Mouse (Mus musculus): ENCODE results near the gene Aaed1. TPM values are rescaled to one million over a fixed set of nuclear protein-coding genes. Genes with fewer than 3 reads are reported as not detected.

The Aaed1 gene
- polyA plus RNA-seq, 1 experiment, result 25.5 TPM

GRCm38 (mm10) chr13:64253697-64254096 lies 58.8 kb downstream of the Aaed1 start:
- DNase-seq, result no peak
- TF ChIP-seq CTCF (conservative IDR thresholded peaks at IDR 0.05; ENCODE audit: insufficient read depth, insufficient read length, low read depth, low read length), result no peak
- TF ChIP-seq POLR2A (IDR thresholded peaks at IDR 0.05; ENCODE audit: low read depth, low read length), result no peak
- Histone ChIP-seq H3K4me1 (ENCODE audit: control insufficient read depth, insufficient read depth, low read length) (peaks cover 8% of the 10 kb centered on the region; the same call in 1 of the 2 replicates), H3K27me3 (replicated peaks; ENCODE audit: control insufficient read depth, insufficient read depth, low read length) (no peaks in the 10 kb centered on the region), H3K27ac (ENCODE audit: insufficient read depth, low read depth, low read length) (no peak overlapping the region), H3K36me3 (ENCODE audit: control insufficient read depth, insufficient read depth, low read length) (no peaks in the 10 kb centered on the region), H3K4me3 (ENCODE audit: insufficient read depth, low read depth, low read length) (no peak overlapping the region)

GRCm38 (mm10) chr13:64252147-64252546 lies 60.4 kb downstream of the Aaed1 start:
- TF ChIP-seq POLR2A (IDR thresholded peaks at IDR 0.05; ENCODE audit: low read depth, low read length), result no peak
- TF ChIP-seq CTCF (conservative IDR thresholded peaks at IDR 0.05; ENCODE audit: insufficient read depth, insufficient read length, low read depth, low read length), result no peak
- Histone ChIP-seq H3K27ac (ENCODE audit: insufficient read depth, low read depth, low read length) (no peak overlapping the region), H3K36me3 (ENCODE audit: control insufficient read depth, insufficient read depth, low read length) (no peaks in the 10 kb centered on the region), H3K4me1 (ENCODE audit: control insufficient read depth, insufficient read depth, low read length) (peaks cover 8% of the 10 kb centered on the region; the same call in 1 of the 2 replicates), H3K27me3 (replicated peaks; ENCODE audit: control insufficient read depth, insufficient read depth, low read length) (no peaks in the 10 kb centered on the region), H3K4me3 (ENCODE audit: insufficient read depth, low read depth, low read length) (no peak overlapping the region)
- no peak for DNase-seq
- 41% methylated on average over 5 of the region's 5 CpGs for WGBS

- WGBS, result 3% methylated on average over 1 of the region's 1 CpGs
- H3K27ac ChIP-seq (ENCODE audit: insufficient read depth, low read depth, low read length), result no peak overlapping the region
Observed at GRCm38 (mm10) chr13:64250363-64250762, 62.1 kb downstream of the Aaed1 start.

GRCm38 (mm10) chr13:64248775-64249524 lies 63.6 kb downstream of the Aaed1 start:
- peaks cover 8% of the 10 kb centered on the region; the same call in 1 of the 2 replicates for H3K4me1 ChIP-seq (ENCODE audit: control insufficient read depth, insufficient read depth, low read length)
- WGBS, result 6% methylated on average over 22 of the region's 22 CpGs
- H3K36me3 ChIP-seq (ENCODE audit: control insufficient read depth, insufficient read depth, low read length), result no peaks in the 10 kb centered on the region
- H3K4me3 ChIP-seq (ENCODE audit: insufficient read depth, low read depth, low read length), result peak overlapping the region; percentile 58
- TF ChIP-seq POLR2A (IDR thresholded peaks at IDR 0.05; ENCODE audit: low read depth, low read length) (no peak), CTCF (conservative IDR thresholded peaks at IDR 0.05; ENCODE audit: insufficient read depth, insufficient read length, low read depth, low read length) (peak; percentile 92)
- peak; percentile 94 for DNase-seq
- H3K27me3 ChIP-seq (replicated peaks; ENCODE audit: control insufficient read depth, insufficient read depth, low read length), result no peaks in the 10 kb centered on the region
- peak overlapping the region; percentile 75 for H3K27ac ChIP-seq (ENCODE audit: insufficient read depth, low read depth, low read length)

More at GRCm38 (mm10) chr13:64250363-64250762, 62.1 kb downstream of the Aaed1 start:
- peak; percentile 72 for DNase-seq
- no peak overlapping the region for H3K4me3 ChIP-seq (ENCODE audit: insufficient read depth, low read depth, low read length)
- no peaks in the 10 kb centered on the region for H3K27me3 ChIP-seq (replicated peaks; ENCODE audit: control insufficient read depth, insufficient read depth, low read length)
- TF ChIP-seq CTCF (conservative IDR thresholded peaks at IDR 0.05; ENCODE audit: insufficient read depth, insufficient read length, low read depth, low read length), result peak; percentile 62
- TF ChIP-seq POLR2A (IDR thresholded peaks at IDR 0.05; ENCODE audit: low read depth, low read length), result no peak
- no peaks in the 10 kb centered on the region for H3K36me3 ChIP-seq (ENCODE audit: control insufficient read depth, insufficient read depth, low read length)
- peaks cover 8% of the 10 kb centered on the region; the same call in 1 of the 2 replicates for H3K4me1 ChIP-seq (ENCODE audit: control insufficient read depth, insufficient read depth, low read length)

- Histone ChIP-seq H3K27ac (ENCODE audit: insufficient read depth, low read depth, low read length) (peak overlapping the region; percentile 75), H3K4me3 (ENCODE audit: insufficient read depth, low read depth, low read length) (peak overlapping the region; percentile 58), H3K27me3 (replicated peaks; ENCODE audit: control insufficient read depth, insufficient read depth, low read length) (no peaks in the 10 kb centered on the region), H3K4me1 (ENCODE audit: control insufficient read depth, insufficient read depth, low read length) (peaks cover 8% of the 10 kb centered on the region; the same call in 1 of the 2 replicates), H3K36me3 (ENCODE audit: control insufficient read depth, insufficient read depth, low read length) (no peaks in the 10 kb centered on the region)
- WGBS, result 1% methylated on average over 24 of the region's 24 CpGs
- TF ChIP-seq CTCF (conservative IDR thresholded peaks at IDR 0.05; ENCODE audit: insufficient read depth, insufficient read length, low read depth, low read length) (no peak), POLR2A (IDR thresholded peaks at IDR 0.05; ENCODE audit: low read depth, low read length) (no peak)
- DNase-seq, result peak; percentile 90
Observed at GRCm38 (mm10) chr13:64248161-64248774, 64.2 kb downstream of the Aaed1 start.

GRCm38 (mm10) chr13:64246106-64246505 lies 66.4 kb downstream of the Aaed1 start:
- 79% methylated on average over 12 of the region's 12 CpGs for WGBS
- no peak for DNase-seq
- Histone ChIP-seq H3K4me3 (ENCODE audit: insufficient read depth, low read depth, low read length) (no peak overlapping the region), H3K27me3 (replicated peaks; ENCODE audit: control insufficient read depth, insufficient read depth, low read length) (no peaks in the 10 kb centered on the region), H3K36me3 (ENCODE audit: control insufficient read depth, insufficient read depth, low read length) (no peaks in the 10 kb centered on the region), H3K4me1 (ENCODE audit: control insufficient read depth, insufficient read depth, low read length) (peaks cover 2% of the 10 kb centered on the region; the same call in 1 of the 2 replicates), H3K27ac (ENCODE audit: insufficient read depth, low read depth, low read length) (no peak overlapping the region)
- no peak for TF ChIP-seq CTCF (conservative IDR thresholded peaks at IDR 0.05; ENCODE audit: insufficient read depth, insufficient read length, low read depth, low read length)
- no peak for TF ChIP-seq POLR2A (IDR thresholded peaks at IDR 0.05; ENCODE audit: low read depth, low read length)

GRCm38 (mm10) chr13:64244685-64245261 lies 67.7 kb downstream of the Aaed1 start:
- Histone ChIP-seq H3K27ac (ENCODE audit: insufficient read depth, low read depth, low read length) (no peak overlapping the region), H3K4me1 (ENCODE audit: control insufficient read depth, insufficient read depth, low read length) (no peaks in the 10 kb centered on the region; the same call in 1 of the 2 replicates), H3K36me3 (ENCODE audit: control insufficient read depth, insufficient read depth, low read length) (no peaks in the 10 kb centered on the region), H3K27me3 (replicated peaks; ENCODE audit: control insufficient read depth, insufficient read depth, low read length) (no peaks in the 10 kb centered on the region), H3K4me3 (ENCODE audit: insufficient read depth, low read depth, low read length) (no peak overlapping the region)
- DNase-seq, result no peak
- TF ChIP-seq CTCF (conservative IDR thresholded peaks at IDR 0.05; ENCODE audit: insufficient read depth, insufficient read length, low read depth, low read length) (no peak), POLR2A (IDR thresholded peaks at IDR 0.05; ENCODE audit: low read depth, low read length) (no peak)
- WGBS, result 79% methylated on average over 4 of the region's 4 CpGs

Measured in kidney, adult 2 months (tissue).